Mouse (Mus musculus) ES-E14 (cell line): ENCODE results near the gene Pdzk1.

ENCODE experiments used
- CHD2 ChIP-seq: IDR thresholded peaks from 2 replicates; pipeline ENCODE4 v1.6.1; 2014; ENCODE audit warnings: mild to moderate bottlenecking, low read depth, low read length, inconsistent platforms
- HCFC1 ChIP-seq: IDR thresholded peaks from 2 replicates; pipeline ENCODE4 v1.6.1; 2012; ENCODE audit warnings: low read length, inconsistent platforms, borderline replicate concordance; ENCODE audit not compliant: insufficient read depth
- MAFK ChIP-seq: IDR thresholded peaks from 2 replicates; pipeline ENCODE4 v1.6.1; 2014; ENCODE audit warnings: mild to moderate bottlenecking, low read depth, low read length, inconsistent platforms; ENCODE audit not compliant: insufficient read depth
- ZC3H11A ChIP-seq: IDR thresholded peaks from 2 replicates; pipeline ENCODE4 v1.6.1; 2012; ENCODE audit warnings: low read depth, mild to moderate bottlenecking, inconsistent platforms, low read length, borderline replicate concordance
- ZNF384 ChIP-seq: IDR thresholded peaks from 2 replicates; pipeline ENCODE4 v1.6.1; 2012; ENCODE audit warnings: low read depth, low read length, inconsistent platforms

GRCm38 (mm10) chr3:96902336-96902999 lies 73.4 kb downstream of the Pdzk1 start:
- no peak for TF ChIP-seq MAFK
- no peak for TF ChIP-seq CHD2
- TF ChIP-seq ZC3H11A, result no peak
- TF ChIP-seq HCFC1, result no peak
- no peak for TF ChIP-seq ZNF384
